Mouse (Mus musculus): Measurements from ENCODE around the gene Ganc.

- TF ChIP-seq CTCF (IDR thresholded peaks at IDR 0.05; ENCODE audit: extremely low read depth, insufficient read depth, low read length), result no peak
- TF ChIP-seq POLR2A (IDR thresholded peaks at IDR 0.05; ENCODE audit: extremely low read depth, insufficient read depth, low read length), result no peak
Measured at GRCm38 (mm10) chr2:120392406-120392805, 11.3 kb upstream of the Ganc start.
